Comparison of ENCODE assay signal across 11 mouse cellular contexts in the genomic region with DNA sequence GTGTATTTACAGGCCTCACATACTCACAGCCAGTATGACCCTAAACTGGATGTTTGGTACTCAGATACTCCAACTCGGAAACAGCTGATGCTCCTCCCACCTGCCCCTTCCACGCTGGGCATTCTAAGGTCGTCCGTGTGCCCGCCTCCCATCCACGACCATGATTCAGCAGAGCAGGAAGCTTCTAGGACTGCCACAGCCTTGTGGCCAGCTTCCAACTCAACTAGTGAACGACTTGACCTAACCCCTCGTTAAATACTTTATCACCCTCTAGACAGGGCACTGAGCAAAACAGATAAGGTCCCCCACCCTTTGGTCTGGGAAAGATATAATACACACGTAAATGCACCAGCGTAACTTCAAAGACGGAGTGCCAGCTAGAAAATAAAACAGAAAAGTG. TPM values are rescaled to one million over a fixed set of nuclear protein-coding genes. Genes with fewer than 3 reads are reported as not detected.
DNase-seq lines count a peak whose midpoint lies in the region; ATAC-seq lines count a peak whose summit lies in the region.
"Had no signal": no experiment of that assay in that cellular context is flagged by ENCODE, and none has a peak within 500 bp of the region (broad histone marks: within the 10 kb centered on the region; RNA-seq: fewer than 3 reads in every experiment).

No protein-coding gene starts in this region.

- H3K4me2 ChIP-seq in kidney, embryonic 15.5 days = no peak overlapping the region
- no peak overlapping the region for H3K4me2 ChIP-seq in kidney, embryonic 16.5 days (replicated peaks; ENCODE audit: low read depth, low read length)
- H3K4me2 ChIP-seq: limb, embryonic 15.5 days; neural tube, embryonic 13.5 days had no signal

- peak; percentile 75; the same call in 1 of the 2 replicates for ATAC-seq in kidney, embryonic 15.5 days (replicated peaks; ENCODE audit: low FRiP score)
- no peak for ATAC-seq in kidney, embryonic 16.5 days (ENCODE audit: low FRiP score, low TSS enrichment)

- DNase-seq in kidney, postnatal 10 days = peak; percentile 44
- peak; percentile 33 to 38 for DNase-seq in spleen, postnatal 14 days (ENCODE audit: low spot score in 2 of 2)
- no peak for DNase-seq in urinary bladder, postnatal 25 days (ENCODE audit: low spot score)
- DNase-seq in neural tube, embryonic 10.5 days (ENCODE audit: extremely low spot score, low spot score) = no peak
- no peak for DNase-seq in left cerebral cortex, adult 8-10 months (ENCODE audit: low spot score in 2 of 2)
- DNase-seq: cerebellum, adult 18-20 months had no signal

- H3K4me1 ChIP-seq in kidney, embryonic 15.5 days = peaks cover 16% of the 10 kb centered on the region
- H3K4me1 ChIP-seq in kidney, embryonic 16.5 days (ENCODE audit: insufficient read depth, low read length) = peaks cover 26% of the 10 kb centered on the region
- peaks cover 6% of the 10 kb centered on the region; the same call in 1 of the 2 replicates for H3K4me1 ChIP-seq in brown adipose tissue, adult 24 weeks (ENCODE audit: control insufficient read depth, insufficient read depth, insufficient read length, low read length)
- H3K4me1 ChIP-seq: limb, embryonic 15.5 days had no signal

- no peaks in the 10 kb centered on the region for H3K27me3 ChIP-seq in kidney, embryonic 15.5 days
- no peaks in the 10 kb centered on the region for H3K27me3 ChIP-seq in kidney, embryonic 16.5 days (ENCODE audit: insufficient read depth, low read length)
- H3K27me3 ChIP-seq: limb, embryonic 15.5 days; neural tube, embryonic 13.5 days had no signal

- H3K36me3 ChIP-seq in kidney, embryonic 15.5 days = peaks cover 15% of the 10 kb centered on the region
- 0 out of 2 replicates have a peak, but pooled peaks cover 5% of the 10 kb centered on the region for H3K36me3 ChIP-seq in kidney, embryonic 16.5 days (ENCODE audit: insufficient read depth, low read length)

- no peak overlapping the region for H3K27ac ChIP-seq in kidney, embryonic 15.5 days
- no peak overlapping the region for H3K27ac ChIP-seq in kidney, embryonic 16.5 days (ENCODE audit: low read length)
- H3K27ac ChIP-seq in brown adipose tissue, adult 24 weeks (replicated peaks; ENCODE audit: low read depth, low read length) = peak overlapping the region; percentile 64
- H3K27ac ChIP-seq: limb, embryonic 15.5 days; neural tube, embryonic 13.5 days had no signal

- no peak overlapping the region for H3K4me3 ChIP-seq in kidney, embryonic 15.5 days (replicated peaks)
- H3K4me3 ChIP-seq in kidney, embryonic 16.5 days (ENCODE audit: low read length) = no peak overlapping the region
- H3K4me3 ChIP-seq in brown adipose tissue, adult 24 weeks (ENCODE audit: insufficient read depth, low read depth, low read length) = no peak overlapping the region
- H3K4me3 ChIP-seq: limb, embryonic 15.5 days; neural tube, embryonic 13.5 days had no signal

- WGBS in kidney, embryonic 15.5 days = 43% methylated on average over 11 of the region's 11 CpGs
- WGBS in kidney, embryonic 16.5 days = 36% methylated on average over 11 of the region's 11 CpGs

- H3K9me3 ChIP-seq in kidney, embryonic 15.5 days (replicated peaks) = no peaks in the 10 kb centered on the region
- H3K9me3 ChIP-seq in kidney, embryonic 16.5 days (ENCODE audit: low read length) = no peaks in the 10 kb centered on the region
- H3K9me3 ChIP-seq: limb, embryonic 15.5 days; neural tube, embryonic 13.5 days had no signal

- H3K9ac ChIP-seq in kidney, embryonic 15.5 days = no peak overlapping the region
- H3K9ac ChIP-seq in kidney, embryonic 16.5 days (replicated peaks; ENCODE audit: low read length) = no peak overlapping the region
- H3K9ac ChIP-seq: limb, embryonic 15.5 days; neural tube, embryonic 13.5 days had no signal

RNA-seq across cellular contexts. Expression of a gene that starts 35.0 kb away (rescaled TPM):
- polyA plus RNA-seq in kidney, embryonic 15.5 days (2015; fragmentation: Nextera tagmentation; extraction: Ambion mirVana) = 13.6 and 14.7 TPM in 2 replicates
- 13.9 and 14.3 TPM in 2 replicates for polyA plus RNA-seq in kidney, embryonic 16.5 days (2015; fragmentation: Nextera tagmentation; extraction: Ambion mirVana)
- polyA plus RNA-seq in brown adipose tissue, adult 24 weeks (2012; ENCODE audit: insufficient read depth, insufficient read length, missing spikeins) = 2.7 and 4.2 TPM in 2 replicates
- total RNA-seq in left cerebral cortex, adult 8-10 months (2022) = 1 to 10 TPM; 4.5 to 6.6 (median 5.5) TPM

Comparison
In these comparisons a context has a peak if more than half of its experiments do, and no peak if none do; other contexts are left out.
1. DNase-seq: peak in kidney, postnatal 10 days (single experiment) and spleen, postnatal 14 days (2 of 2); none in urinary bladder, postnatal 25 days (single experiment), neural tube, embryonic 10.5 days (single experiment) and left cerebral cortex, adult 8-10 months (0 of 2).